Mouse (Mus musculus) small intestine, adult 2 months (tissue): ENCODE measurements around the gene Trappc12. TPM values are rescaled to one million over a fixed set of nuclear protein-coding genes. Genes with fewer than 3 reads are reported as not detected.

Experiments used
- H3K27ac ChIP-seq: fragments of 200-500 bp; 2 replicates; pipeline ENCODE4 v1.5.1; 2012; ENCODE audit warnings: low read depth, low read length, control low read depth, inconsistent platforms; ENCODE audit not compliant: insufficient read depth
- H3K27me3 ChIP-seq: fragments of 200-500 bp; 2 replicates; pipeline ENCODE4 v1.6.1; 2012; ENCODE audit warnings: mild to moderate bottlenecking, moderate library complexity, low read length, inconsistent platforms; ENCODE audit not compliant: control insufficient read depth, insufficient read depth
- H3K36me3 ChIP-seq: fragments of 200-500 bp; 2 replicates; pipeline ENCODE4 v1.6.1; 2012; ENCODE audit warnings: mild to moderate bottlenecking, low read length, control low read depth, inconsistent platforms; ENCODE audit not compliant: control insufficient read depth, insufficient read depth
- H3K4me1 ChIP-seq: fragments of 200-500 bp; 2 replicates; pipeline ENCODE4 v1.6.1; 2012; ENCODE audit warnings: low read length, inconsistent platforms, mixed read lengths; ENCODE audit not compliant: control insufficient read depth, insufficient read depth, insufficient read length
- H3K4me3 ChIP-seq: fragments of 200-500 bp; 2 replicates; pipeline ENCODE4 v1.5.1; 2012; ENCODE audit warnings: low read depth, mild to moderate bottlenecking, control low read depth, inconsistent platforms, low read length, moderate library complexity
- CTCF ChIP-seq: fragments of 200-500 bp; IDR thresholded peaks from 2 replicates; pipeline ENCODE4 v1.5.1; 2012; ENCODE audit warnings: low read depth, mild to moderate bottlenecking, control low read depth, inconsistent platforms, low read length, moderate library complexity, mixed read lengths; ENCODE audit not compliant: insufficient replicate concordance, insufficient read length; ENCODE audit errors: extremely low read depth
- POLR2A ChIP-seq: fragments of 200-500 bp; IDR thresholded peaks from 2 replicates; pipeline ENCODE4 v1.6.1; 2012; ENCODE audit warnings: low read depth, mild to moderate bottlenecking, control low read depth, inconsistent platforms, low read length, moderate library complexity
- WGBS: fragments of 180-500 bp; shearing (Covaris S2); methylation state at CpG from one replicate; pipeline ENCODE4 v1.1.7; 2018; 5-methylcytosine and 5-hydroxymethylcytosine counted together
- polyA plus RNA-seq: library from polyadenylated mRNA; depleted of rRNA; stranded (reverse); fragments of >200 nt; gene quantifications from 2 replicates; pipeline ENCODE4 v1.2.3, GENCODE M21; 2012

Gene Trappc12
- polyA plus RNA-seq, 1 experiment: 15.2 TPM

DNA sequence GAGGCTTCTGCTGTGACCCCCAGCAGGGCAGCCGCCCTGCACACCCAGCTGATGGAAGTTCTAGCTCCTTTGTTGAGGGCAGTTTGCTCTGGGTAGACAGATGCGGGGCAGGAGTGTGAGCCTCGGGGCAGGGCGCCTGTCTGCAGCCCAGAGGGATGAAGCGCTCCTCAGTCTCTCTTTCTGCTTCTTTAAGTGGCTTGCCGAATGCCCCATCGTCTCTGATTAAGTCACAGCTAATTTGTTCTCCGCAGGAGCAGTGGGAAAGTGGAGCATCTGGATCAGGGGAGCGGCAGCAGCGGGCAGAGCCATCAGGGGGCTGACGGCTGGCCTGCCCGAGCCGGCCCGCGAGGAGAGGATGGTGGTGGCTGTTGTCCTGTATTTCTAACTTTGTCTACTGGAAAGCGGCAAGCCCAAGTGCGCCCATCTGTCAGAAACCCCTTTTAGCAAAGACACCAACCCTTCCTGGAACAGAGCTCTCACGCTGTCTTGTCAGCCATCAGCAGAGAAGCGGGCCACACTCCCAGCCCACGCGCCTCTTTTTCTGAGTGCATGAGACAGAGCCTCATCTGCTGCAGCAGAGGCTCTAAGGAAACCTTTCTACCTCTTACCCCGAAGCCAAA, 39.6 kb downstream of the Trappc12 start:
- TF ChIP-seq CTCF (no peak), POLR2A (no peak)
- Histone ChIP-seq H3K4me1 (no peaks in the 10 kb centered on the region), H3K27me3 (no peaks in the 10 kb centered on the region), H3K27ac (no peak overlapping the region), H3K36me3 (peaks cover 33% of the 10 kb centered on the region), H3K4me3 (no peak overlapping the region)
- 91% methylated on average over 22 of the region's 22 CpGs for WGBS

DNA sequence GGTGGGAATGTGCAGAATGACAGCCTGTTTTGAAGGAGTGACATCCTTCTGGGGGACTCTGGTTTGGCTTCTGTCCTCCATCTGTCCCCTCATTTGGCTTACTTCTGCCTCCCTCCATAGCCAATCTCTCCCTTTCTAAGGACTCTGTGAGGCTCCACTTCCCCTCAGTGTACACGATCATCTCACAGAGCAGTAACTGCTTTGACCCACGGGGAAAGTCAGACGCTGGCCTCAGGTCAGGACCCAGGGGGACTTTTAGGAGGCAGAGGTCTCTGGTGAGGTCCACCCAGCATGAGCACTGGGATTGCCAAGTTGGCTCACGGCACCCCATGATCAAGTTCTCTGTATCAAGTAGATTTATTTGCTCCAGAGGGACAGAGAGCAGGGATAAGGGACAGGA, 42.1 kb downstream of the Trappc12 start:
- Histone ChIP-seq H3K27me3 (no peaks in the 10 kb centered on the region), H3K27ac (no peak overlapping the region), H3K4me1 (no peaks in the 10 kb centered on the region), H3K36me3 (peaks cover 31% of the 10 kb centered on the region), H3K4me3 (no peak overlapping the region)
- 85% methylated on average over 4 of the region's 4 CpGs for WGBS
- no peak for TF ChIP-seq POLR2A
- no peak for TF ChIP-seq CTCF

DNA sequence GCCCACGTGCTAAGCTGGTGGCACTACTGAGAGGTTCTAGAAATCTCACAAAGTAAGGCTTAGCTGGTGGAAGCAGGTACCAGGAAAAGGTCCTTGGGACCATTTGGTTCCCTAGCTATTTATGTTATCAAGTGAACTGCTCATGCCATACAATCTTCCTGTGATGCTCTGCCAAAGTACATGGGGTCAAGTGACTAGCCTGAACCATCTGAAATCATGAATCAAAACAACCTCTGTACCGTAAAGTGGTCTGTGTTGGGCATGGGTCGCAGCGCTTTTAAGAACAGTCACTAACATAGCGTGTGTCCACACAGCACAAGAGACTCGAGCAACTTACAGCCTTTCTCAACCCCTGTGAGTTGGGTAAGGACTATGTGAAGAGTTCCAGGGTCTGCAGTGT, 45.1 kb downstream of the Trappc12 start:
- Histone ChIP-seq H3K4me1 (peaks cover 3% of the 10 kb centered on the region; the same call in 1 of the 2 replicates), H3K27me3 (no peaks in the 10 kb centered on the region), H3K4me3 (no peak overlapping the region), H3K36me3 (peaks cover 20% of the 10 kb centered on the region), H3K27ac (no peak overlapping the region)
- TF ChIP-seq POLR2A (no peak), CTCF (no peak)
- 87% methylated on average over 6 of the region's 6 CpGs for WGBS

DNA sequence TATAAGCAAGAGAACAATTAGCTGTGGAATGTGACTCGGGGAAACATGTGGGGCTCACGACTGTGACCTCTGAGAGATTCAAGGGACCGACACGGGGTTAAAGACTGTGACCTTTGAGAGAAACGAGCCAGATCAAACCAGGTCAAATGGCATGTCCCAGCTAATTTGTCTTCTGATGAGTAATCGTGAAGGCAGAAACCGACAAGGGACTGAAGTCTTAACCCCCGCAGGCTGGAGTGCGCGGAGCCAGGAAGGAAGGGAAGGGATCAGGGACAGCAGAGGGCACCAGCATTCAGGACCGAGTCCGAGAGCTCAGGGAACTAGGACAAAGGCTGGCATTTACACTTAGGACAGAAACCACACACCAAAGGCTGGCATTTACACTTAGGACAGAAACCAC, 45.9 kb downstream of the Trappc12 start:
- Histone ChIP-seq H3K27ac (no peak overlapping the region), H3K4me1 (peaks cover 3% of the 10 kb centered on the region; the same call in 1 of the 2 replicates), H3K4me3 (no peak overlapping the region), H3K36me3 (peaks cover 12% of the 10 kb centered on the region; the same call in 1 of the 2 replicates), H3K27me3 (no peaks in the 10 kb centered on the region)
- WGBS: 66% methylated on average over 12 of the region's 12 CpGs
- TF ChIP-seq POLR2A (no peak), CTCF (no peak)

DNA sequence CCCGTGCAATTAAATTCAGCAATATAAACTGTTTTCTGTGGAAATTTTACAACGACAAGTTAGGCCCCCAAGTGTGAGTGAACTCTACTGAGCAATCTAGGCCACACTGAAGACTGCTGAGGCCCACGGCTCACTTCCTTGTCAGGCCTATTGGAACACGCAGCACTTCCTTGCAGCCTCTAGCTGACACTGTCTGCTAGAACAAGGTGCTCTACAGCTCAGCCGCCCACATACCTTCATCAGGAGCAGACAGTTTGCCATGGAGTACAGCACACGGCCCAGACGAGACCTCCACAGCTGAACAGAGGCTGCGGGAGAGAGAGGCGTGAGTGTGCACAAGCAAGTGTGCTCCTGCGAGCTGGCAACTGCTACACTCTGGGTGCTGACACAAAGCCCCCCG, 49.0 kb downstream of the Trappc12 start:
- WGBS: 66% methylated on average over 11 of the region's 11 CpGs
- Histone ChIP-seq H3K4me3 (no peak overlapping the region), H3K36me3 (0 out of 2 replicates have a peak, but pooled peaks cover 10% of the 10 kb centered on the region), H3K27me3 (no peaks in the 10 kb centered on the region), H3K27ac (no peak overlapping the region), H3K4me1 (peaks cover 12% of the 10 kb centered on the region)
- TF ChIP-seq CTCF (no peak), POLR2A (no peak)

DNA sequence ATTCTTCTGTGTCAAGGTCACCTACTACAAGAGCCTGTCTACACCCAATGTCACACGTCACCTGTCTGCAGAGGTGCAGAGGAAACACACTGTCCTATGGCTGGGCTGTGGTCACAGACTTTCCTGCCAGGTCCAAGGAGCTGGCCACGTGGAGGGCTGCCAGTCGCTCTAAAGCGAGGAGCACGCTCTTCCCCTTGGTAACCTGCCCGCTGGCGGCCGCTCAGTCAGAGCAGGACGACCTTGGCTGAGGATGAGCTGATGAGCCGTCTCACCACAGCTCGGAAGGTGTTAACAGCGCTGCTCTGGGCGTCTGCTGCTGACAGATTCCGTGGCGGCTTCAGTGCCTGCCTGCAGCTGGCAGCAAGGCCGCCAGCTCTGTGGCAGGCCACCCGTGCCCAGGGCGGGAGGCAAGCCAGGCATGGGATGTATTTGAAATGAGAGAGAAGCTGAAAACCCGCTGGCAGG, 49.7 kb downstream of the Trappc12 start:
- H3K36me3 ChIP-seq: 0 out of 2 replicates have a peak, but pooled peaks cover 10% of the 10 kb centered on the region
- TF ChIP-seq CTCF (no peak), POLR2A (no peak)

DNA sequence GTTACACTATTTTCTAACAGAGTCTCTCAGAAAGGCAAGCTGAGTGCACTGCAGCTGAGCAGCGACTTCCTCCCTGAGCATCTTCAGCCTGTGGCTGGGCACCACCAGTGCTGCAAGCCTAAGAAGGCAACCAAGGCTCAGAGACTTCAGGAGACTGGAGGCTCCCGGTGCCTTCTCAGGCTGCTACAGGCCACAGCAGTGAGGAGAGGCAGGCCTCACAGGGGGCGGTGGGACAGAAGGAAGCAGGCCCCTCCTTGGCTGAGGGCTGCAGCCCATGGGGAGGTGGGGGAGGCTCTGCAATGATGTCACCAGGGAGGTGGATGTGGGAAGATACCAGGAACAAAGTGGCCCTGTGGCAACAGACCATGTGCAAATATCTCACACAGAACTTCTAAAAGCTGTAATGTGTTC, 50.2 kb downstream of the Trappc12 start:
- no peak overlapping the region for H3K27ac ChIP-seq
- H3K4me3 ChIP-seq: no peak overlapping the region
- WGBS: 63% methylated on average over 3 of the region's 3 CpGs
- H3K4me1 ChIP-seq: peaks cover 12% of the 10 kb centered on the region
- peaks cover 13% of the 10 kb centered on the region; the same call in 1 of the 2 replicates for H3K36me3 ChIP-seq
- TF ChIP-seq POLR2A: no peak
- no peak for TF ChIP-seq CTCF
- H3K27me3 ChIP-seq: no peaks in the 10 kb centered on the region

More for the DNA sequence above, 49.7 kb downstream of the Trappc12 start:
- Histone ChIP-seq H3K27me3 (no peaks in the 10 kb centered on the region), H3K4me3 (no peak overlapping the region), H3K4me1 (peaks cover 12% of the 10 kb centered on the region), H3K27ac (no peak overlapping the region)
- 71% methylated on average over 19 of the region's 19 CpGs for WGBS
